Mouse (Mus musculus): Measurements from ENCODE around the gene Cebpb.

GRCm38 (mm10) chr2:167658712-167659111, 30.0 kb upstream of the Cebpb start:
- TF ChIP-seq CTCF (IDR thresholded peaks at IDR 0.05; ENCODE audit: low read depth, low read length) (no peak), POLR2A (IDR thresholded peaks at IDR 0.05; ENCODE audit: borderline replicate concordance, low read depth, low read length) (no peak)
